Mouse (Mus musculus) right cerebral cortex, postnatal 10 days (tissue): Measurements from ENCODE around the gene Zfp97.
"Not testable (repeated sequence)": the region's sequence is repeated elsewhere in the genome, so short reads cannot be mapped to it uniquely, and the experiment has no call there.

Experiments
- DNase-seq, 2 experiments: peaks; one replicate each; pipeline ENCODE4 v3.0.0; 2021; ENCODE audit warnings: low spot score in 2 of 2

Zfp97 gene

GRCm38 (mm10) chr17:17120830-17121502 is at the start of gene Zfp97:
Gene Zfp97, plus strand, starts transcription at chr17:17121415.
- not testable (repeated sequence) for DNase-seq

DNA sequence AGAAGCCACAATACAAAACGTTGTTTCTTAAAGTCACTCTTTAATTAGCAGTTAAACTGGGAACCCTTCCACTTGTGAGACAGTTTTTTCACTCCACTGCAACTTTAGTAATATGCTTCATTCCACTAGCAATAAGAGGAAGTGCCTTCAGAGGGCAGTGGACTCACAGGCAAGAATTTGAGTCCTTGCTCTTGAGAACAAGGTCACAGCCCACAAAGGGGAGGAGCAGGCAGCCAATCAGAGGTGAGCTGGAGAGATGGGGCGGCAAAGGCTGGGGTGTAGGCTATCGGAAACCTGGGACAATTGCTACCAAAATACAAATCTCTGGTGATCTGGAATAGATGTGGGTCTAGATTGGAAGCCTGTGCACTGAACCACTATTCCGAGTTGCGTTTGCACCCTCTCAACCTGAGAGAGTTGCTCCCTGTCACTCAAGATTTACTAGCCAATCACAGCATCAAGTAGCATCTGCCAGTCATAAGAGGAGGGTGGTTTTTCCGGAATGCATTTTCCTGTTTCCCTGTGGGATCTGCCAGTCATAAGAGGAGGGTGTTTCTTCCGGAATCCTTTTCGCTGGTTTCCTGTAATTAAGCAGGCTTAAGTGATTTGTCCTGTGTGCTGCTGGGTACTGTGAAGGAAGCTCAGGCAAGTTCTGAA is 57.7 kb downstream of the Zfp97 start:
- DNase-seq: not testable (repeated sequence)

GRCm38 (mm10) chr17:17194761-17195160 is 73.5 kb downstream of the Zfp97 start:
- DNase-seq: not testable (repeated sequence)

DNA sequence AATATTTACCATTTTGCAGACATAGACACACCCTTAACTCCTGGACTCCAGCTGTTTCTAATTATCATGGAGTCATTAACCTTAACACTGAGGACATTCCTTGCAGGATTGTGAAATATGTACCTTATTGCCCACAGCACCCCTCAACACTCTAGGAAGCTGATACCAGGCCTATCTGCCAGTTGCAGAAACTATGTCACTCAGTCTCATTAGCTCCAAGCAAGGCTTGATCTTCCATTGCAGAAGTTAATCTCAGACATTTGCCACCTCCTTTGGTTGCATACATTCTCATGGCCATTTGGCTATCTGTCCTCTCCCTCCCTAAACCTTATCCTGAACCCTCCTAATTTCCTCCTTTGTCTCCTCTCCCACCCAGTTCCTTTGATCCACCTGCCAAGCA is 74.0 kb downstream of the Zfp97 start:
- DNase-seq: no peak

GRCm38 (mm10) chr17:17196111-17196510 is 74.9 kb downstream of the Zfp97 start:
- not testable (repeated sequence) for DNase-seq
